Mouse (Mus musculus) lung, adult 18-20 months (tissue): ENCODE measurements around the gene Megf11.

Experiments
- DNase-seq, 2 experiments: peaks; one replicate each; pipeline ENCODE4 v3.0.0; 2022; ENCODE audit warnings: mixed read lengths in 2 of 2

The Megf11 gene

DNA sequence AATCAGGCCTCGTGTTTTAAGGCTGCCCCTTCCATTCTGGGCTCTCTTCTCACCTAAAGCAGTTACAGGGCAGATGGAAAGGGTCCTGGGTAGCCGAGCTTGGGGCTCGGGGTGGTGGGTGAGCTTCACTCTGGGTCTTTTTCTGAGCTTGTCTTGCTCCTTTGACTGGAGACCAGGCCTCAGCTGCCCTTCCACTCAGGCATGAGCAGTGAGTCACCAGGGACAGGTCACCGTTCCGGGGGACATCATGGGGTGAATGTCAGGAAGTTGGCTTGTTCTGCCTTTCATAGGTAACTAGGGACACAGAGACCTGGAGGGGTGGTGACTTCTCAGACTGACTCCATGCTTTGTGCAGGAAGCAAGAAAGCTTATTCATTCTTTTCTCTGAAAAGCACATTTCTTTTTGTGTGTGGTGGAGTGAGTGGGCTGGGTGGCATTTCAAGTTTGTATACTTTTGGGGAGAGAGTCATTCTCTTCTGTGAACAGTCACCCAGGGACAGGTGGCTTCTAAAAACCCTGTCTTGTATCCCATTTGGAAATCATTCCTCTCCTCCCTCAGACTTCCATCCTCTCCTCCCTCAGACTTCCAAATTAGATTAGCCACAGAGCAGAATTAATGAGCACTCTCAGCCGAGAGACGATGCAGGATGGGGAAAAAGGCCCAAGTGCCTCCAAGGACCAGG, 10.0 kb downstream of the Megf11 start:
- DNase-seq: no peak

- DNase-seq: no peak
Measured at GRCm38 (mm10) chr9:64397108-64397507, 11.7 kb downstream of the Megf11 start.

DNA sequence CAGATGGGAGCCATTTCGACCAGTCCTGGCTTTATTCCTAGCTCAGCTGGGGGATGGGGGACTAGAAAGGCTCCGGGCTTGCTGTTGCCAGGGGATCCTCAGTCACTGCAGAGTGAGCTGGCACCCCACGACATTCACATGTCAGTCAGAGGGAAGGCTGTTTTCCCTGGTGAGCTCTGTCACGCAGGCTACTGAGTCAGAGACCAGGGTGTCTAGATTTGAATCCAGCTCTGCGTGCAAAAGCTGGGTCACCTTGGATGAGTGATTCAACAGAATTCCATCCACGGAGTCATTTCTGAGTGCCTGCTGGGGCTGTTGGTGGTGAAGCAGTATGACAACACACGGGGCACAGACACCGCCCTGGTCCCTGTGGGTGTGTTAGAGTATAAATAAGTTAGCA, 13.7 kb downstream of the Megf11 start:
- DNase-seq: no peak

DNA sequence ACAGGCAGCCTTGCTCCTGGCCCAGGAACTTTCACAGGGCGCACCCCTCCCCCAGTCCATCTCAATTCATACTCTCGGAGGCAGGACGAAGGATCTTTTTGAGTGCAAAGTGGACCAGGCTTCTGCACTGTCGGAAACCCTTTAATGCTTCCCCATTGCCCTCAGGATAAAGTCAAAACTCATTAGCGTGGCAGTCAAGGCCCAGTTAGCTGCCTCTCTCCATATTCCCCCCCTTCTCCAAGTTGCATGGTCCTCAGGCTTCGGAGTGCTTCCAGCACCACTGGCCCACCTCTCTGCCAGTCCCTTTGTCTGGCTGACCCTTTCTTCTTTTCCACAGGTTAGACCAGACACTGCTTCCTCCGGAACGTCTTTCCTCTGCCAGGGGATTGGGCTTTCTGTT, 16.7 kb downstream of the Megf11 start:
- DNase-seq: no peak

DNA sequence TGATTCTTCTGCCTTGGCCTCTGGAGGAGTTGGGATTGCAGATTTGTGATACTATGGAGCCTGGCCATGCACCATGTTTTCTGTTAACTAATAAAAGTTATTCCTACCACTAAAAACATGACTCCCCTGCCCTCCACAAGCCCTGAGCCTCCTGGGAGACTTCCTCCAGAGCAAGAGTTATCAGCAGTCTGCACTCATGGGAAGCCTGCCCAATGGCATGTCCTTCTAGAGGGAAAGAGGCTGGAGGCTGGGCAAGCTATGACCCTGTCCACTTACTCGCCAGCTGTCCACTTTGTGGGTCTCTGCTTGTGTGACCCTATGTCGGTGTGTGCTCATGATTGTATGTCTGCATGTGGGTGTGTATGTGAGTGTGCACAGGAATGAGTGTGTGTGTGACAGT, 21.4 kb downstream of the Megf11 start:
- DNase-seq: no peak

DNA sequence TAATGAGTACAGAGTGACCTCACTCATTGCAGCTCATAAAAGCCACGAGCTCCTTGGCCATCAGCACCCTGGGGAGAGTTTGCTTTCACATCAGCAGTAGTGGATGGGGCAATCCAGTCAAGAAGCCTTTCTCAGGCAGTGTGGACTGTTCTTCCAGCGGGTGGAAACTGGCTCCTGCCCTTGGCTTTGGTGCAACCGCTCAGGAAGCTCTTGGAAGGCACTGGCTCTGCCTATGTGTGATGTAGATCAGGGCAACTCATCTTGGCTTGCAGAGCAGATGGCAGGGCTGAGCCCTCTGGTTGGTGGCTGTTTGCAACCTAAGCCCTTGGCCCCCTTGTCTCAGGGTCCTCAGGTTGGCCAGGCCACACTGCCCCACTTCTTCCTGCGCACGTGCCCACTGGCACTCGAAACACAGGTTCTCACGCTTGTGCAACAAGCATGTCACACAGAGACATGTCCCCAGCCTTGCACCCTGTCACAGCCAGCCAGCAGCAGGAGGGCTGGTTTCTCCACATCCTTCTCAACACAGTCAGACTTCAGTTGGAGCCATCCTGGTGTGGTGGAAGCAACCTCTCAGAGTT, 22.1 kb downstream of the Megf11 start:
- no peak for DNase-seq

GRCm38 (mm10) chr9:64408821-64409220, 23.4 kb downstream of the Megf11 start:
- no peak for DNase-seq

DNA sequence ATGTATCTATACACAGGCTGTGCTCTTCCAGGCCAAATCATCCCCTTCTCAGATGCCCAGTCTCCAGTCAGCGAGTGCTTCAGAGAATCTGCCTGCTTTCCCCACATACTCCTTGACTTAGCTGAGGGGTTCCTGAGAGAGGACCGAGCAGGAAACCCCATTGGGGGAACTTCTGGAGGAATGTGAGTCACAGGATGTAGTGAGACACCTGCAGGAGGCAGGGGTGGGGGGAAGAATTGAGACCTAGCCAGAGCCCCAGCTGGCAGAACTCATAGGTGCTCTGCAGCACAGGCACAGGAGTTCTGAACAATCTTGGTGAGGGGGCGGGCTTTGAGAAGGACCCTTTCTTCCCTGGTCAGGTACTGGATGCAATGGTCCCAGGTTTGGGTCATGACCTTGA, 35.0 kb downstream of the Megf11 start:
- no peak for DNase-seq

DNA sequence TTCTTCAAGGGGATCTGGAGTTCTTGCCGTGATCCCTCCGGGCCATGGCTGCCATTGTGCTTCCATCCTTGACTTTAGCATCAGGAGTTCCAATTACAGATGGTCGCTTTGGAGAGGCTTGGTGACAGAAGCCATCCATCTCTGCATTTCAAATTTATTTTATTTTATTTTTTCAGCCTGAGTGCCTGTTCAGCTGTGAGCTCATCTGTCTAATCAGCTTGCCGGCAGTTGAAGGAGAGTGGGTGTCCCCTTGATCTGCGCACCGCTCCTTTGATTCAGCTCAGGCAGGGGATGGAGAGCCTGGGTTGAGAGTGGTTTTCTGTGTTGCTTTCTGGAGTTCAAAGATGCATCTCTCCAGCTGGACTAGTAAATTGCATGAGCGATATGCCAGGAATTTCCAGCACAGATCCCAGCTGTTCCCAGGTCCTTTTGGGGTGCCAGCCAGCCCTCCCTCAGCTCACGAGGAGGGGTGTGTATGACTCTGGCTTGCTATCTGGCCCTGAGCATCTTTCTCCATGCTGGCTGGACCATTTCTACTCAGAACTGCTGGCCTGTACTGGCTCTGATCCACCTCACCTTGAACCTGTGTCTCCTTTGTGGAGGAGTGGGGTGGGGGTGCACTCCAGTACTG, 36.7 kb downstream of the Megf11 start:
- DNase-seq: no peak

DNA sequence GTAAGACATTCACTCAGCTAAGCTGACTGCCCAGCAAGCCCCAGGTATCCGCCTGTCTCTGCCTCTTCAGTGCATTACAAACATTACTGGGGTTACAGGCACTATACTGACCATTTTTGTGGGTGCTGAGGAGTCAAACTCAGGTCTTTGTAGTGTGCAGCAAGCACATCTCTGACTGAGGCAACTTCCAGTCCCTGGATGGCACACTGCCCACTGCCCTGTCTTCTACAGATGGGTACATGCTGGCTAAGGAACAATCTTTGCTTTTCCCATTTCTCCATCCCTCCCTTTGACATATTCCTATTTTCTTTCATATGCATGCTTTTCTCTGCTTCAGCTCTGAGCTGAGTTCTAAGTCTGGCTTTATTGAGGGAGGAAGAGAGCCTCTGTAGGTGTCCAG, 38.5 kb downstream of the Megf11 start:
- DNase-seq: no peak

DNA sequence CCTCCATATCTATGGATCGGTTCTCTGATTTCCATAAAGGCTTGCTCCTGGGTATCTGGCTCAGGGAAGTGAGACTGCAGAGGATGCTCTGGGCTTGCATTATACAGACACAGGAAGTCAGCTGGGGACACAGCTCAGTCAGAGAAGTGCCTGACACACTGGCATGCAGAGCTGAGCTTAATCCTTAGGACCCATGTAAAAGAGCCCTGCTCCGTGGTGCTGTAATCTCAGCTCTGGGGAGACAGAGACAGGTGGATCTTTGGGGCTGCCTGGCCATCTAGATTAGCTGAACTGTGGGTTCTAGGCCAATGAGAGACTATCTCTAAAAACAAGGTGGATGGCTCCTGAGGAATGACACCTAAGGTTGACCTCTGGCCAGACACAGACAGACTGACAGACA, 50.7 kb downstream of the Megf11 start:
- no peak for DNase-seq

DNA sequence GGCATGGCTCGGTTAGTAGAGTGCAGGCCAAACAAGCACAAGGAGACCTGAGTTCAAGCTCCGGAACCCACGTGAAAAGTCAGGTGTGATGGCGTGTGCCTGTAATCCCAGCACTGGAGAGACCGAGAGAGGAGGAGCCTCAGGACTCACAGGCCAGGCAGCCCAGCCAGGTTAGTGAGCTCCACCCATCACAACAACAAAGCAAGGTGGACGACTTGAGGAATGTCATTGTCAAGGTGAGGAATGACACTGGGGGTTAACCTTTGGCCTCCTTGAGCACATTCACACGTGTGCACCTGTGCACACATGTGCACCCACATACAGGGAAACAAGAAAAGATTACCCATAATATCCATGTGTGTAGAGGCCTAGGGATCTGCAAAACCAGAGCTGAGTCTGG, 54.7 kb downstream of the Megf11 start:
- DNase-seq: no peak

GRCm38 (mm10) chr9:64445981-64446380, 60.6 kb downstream of the Megf11 start:
- no peak for DNase-seq

- no peak for DNase-seq
Measured at GRCm38 (mm10) chr9:64447070-64447469, 61.6 kb downstream of the Megf11 start.

GRCm38 (mm10) chr9:64447522-64447921, 62.1 kb downstream of the Megf11 start:
- DNase-seq: peak in 1 of 2 experiments; percentile 7

DNA sequence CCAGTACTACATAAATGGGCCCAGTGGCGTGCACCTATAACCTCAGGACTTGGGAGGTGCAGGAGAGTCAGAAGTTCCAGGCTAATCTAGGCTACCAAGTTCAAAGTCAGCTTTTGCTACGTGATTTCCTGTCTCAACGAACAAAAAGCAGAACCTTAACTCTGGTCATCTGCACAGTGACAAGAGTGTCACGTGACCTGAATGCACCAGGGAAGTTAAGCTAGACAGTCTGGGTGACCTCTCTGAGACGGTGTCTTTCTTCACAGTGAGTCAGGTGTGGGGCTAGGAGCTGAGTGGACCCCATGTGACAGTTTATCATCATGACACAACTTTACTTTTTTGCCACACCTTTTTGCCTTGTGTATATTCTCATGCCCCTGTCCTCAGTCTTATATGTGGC, 67.3 kb downstream of the Megf11 start:
- no peak for DNase-seq

DNA sequence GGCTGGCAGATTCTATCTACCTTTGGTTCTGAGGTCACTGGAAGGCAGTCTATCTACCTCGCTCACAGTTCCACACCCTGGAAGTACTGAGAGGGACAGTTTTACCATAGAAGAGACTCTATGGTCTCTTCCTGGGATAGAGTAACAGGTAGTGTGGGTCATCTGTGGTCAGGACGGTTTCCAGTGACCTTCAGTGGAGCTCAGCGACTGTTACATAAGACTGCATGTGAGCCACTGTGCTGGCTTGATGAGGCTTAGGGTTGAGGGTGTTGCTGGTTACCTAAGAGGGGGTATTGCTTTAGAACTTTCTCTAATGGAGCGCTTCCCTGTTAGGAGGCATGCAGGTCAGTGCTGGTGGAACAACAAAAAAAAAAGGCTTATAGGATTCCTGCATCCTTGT, 68.8 kb downstream of the Megf11 start:
- DNase-seq: no peak

DNA sequence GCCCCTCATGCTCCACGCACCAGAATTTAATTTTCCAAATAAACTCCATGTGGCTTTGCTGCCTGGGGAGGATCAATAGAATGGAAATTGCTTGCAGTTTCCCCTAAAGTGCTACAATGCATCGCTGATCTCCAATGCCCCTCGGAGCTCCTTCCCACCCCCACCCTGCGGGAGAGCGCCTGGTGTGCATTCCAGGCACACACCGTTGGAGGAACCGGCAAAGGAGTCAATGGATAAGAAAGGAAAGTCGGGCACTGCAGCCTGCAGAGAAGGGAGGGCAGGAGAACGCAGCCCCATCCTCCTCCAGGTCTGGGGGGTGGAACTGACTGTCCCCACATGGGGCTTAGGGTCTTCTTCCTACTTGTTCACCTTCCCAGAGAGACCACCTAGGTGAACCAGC, 70.5 kb downstream of the Megf11 start:
- no peak for DNase-seq

GRCm38 (mm10) chr9:64457596-64457995, 72.2 kb downstream of the Megf11 start:
- DNase-seq: no peak

DNA sequence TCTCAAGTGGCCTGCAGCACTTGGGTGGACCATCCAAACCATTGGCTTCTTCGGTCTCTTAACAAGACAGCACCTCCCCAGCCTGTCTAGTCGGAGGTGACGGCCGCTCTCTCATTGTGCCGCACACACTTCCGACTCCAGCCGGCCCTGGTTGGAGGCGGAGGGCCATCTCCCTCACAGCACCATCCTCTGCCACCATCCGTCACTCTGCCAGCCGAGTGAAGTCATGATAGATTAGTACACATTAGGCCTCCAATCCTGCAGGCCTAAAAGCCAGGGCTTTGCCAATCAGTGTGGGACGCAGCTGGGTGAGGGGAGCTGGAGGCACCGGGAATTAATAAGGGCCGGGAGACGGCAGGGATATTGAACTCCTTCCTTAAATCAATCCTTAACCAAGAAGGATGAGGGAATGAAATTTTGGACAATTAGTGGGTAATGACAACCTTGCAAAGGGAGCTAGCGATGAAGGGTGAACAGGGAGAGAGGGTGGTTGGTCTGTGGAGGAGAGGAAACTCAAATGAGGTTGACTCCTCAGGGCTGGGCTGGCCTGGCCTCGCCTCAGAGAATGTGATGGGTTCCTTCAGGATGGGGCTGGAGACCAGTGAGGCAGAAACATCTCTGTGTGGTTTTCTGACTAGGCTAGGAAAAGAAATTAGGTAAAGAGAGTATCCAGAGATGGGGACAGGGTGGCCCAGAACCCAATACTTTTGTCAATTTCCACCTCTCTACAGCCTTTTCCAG, 76.3 kb downstream of the Megf11 start:
- no peak for DNase-seq

GRCm38 (mm10) chr9:64462870-64463269, 77.4 kb downstream of the Megf11 start:
- DNase-seq: no peak

- no peak for DNase-seq
Measured at GRCm38 (mm10) chr9:64466090-64466489, 80.7 kb downstream of the Megf11 start.

- no peak for DNase-seq
Measured at GRCm38 (mm10) chr9:64466564-64466963, 81.1 kb downstream of the Megf11 start.

GRCm38 (mm10) chr9:64470806-64471205, 85.4 kb downstream of the Megf11 start:
- no peak for DNase-seq
